Mouse (Mus musculus) embryonic facial prominence, embryonic 15.5 days (tissue): ENCODE measurements around the gene Gm3182. TPM values are rescaled to one million over a fixed set of nuclear protein-coding genes. Genes with fewer than 3 reads are reported as not detected.
"Not testable (repeated sequence)": the region's sequence is repeated elsewhere in the genome, so short reads cannot be mapped to it uniquely, and the experiment has no call there.

Experiments used
- ATAC-seq: fragments of 200-750 bp; cut with Nextera tagmentation; 2 replicates; pipeline ENCODE4 v1.8.0; 2017; ENCODE audit warnings: low read depth, moderate TSS enrichment; ENCODE audit not compliant: insufficient number of reproducible peaks, low FRiP score, low TSS enrichment
- H3K27ac ChIP-seq: fragments of 300-500 bp; sonication (generic); replicated peaks from 2 replicates; pipeline ENCODE4 v1.5.1; 2015; ENCODE audit warnings: mild to moderate bottlenecking, inconsistent platforms
- H3K27me3 ChIP-seq: fragments of 300-500 bp; sonication (generic); 2 replicates; pipeline ENCODE4 v1.6.1; 2015; ENCODE audit warnings: inconsistent platforms
- H3K36me3 ChIP-seq: fragments of 300-500 bp; sonication (generic); 2 replicates; pipeline ENCODE4 v1.6.1; 2015; ENCODE audit warnings: mild to moderate bottlenecking, inconsistent platforms
- H3K4me1 ChIP-seq: fragments of 300-500 bp; sonication (generic); 2 replicates; pipeline ENCODE4 v1.6.1; 2015; ENCODE audit warnings: inconsistent platforms
- H3K4me2 ChIP-seq: fragments of 300-500 bp; sonication (generic); replicated peaks from 2 replicates; pipeline ENCODE4 v1.6.1; 2015; ENCODE audit warnings: mild to moderate bottlenecking, inconsistent platforms
- H3K4me3 ChIP-seq: fragments of 300-500 bp; sonication (generic); replicated peaks from 2 replicates; pipeline ENCODE4 v1.5.1; 2015; ENCODE audit warnings: mild to moderate bottlenecking, inconsistent platforms
- H3K9ac ChIP-seq: fragments of 300-500 bp; sonication (generic); 2 replicates; pipeline ENCODE4 v1.6.1; 2015; ENCODE audit warnings: inconsistent platforms
- H3K9me3 ChIP-seq: fragments of 300-500 bp; sonication (generic); replicated peaks from 2 replicates; pipeline ENCODE4 v1.6.1; 2016; ENCODE audit warnings: inconsistent platforms
- WGBS: fragments of 180-500 bp; shearing (Covaris S2); methylation state at CpG from one replicate; pipeline ENCODE4 v1.1.7; 2015; 5-methylcytosine and 5-hydroxymethylcytosine counted together
- polyA plus RNA-seq: library from polyadenylated mRNA; unstranded; fragments of >200 nt; fragmentation: Nextera tagmentation; extraction: Ambion mirVana; gene quantifications from 2 replicates; pipeline ENCODE4 v1.2.1, GENCODE M21; 2015

Gene Gm3182
- not detected in 2 replicates for polyA plus RNA-seq

GRCm38 (mm10) chr14:4481445-4481844, at the start of gene Gm3182:
TSS of gene Gm3182 (plus strand) at chr14:4481745.
- H3K4me2 ChIP-seq, H3K9ac ChIP-seq, H3K4me3 ChIP-seq, H3K9me3 ChIP-seq, H3K36me3 ChIP-seq, H3K4me1 ChIP-seq, ATAC-seq, H3K27ac ChIP-seq, H3K27me3 ChIP-seq: not testable (repeated sequence)
- WGBS: 85% methylated on average over 1 of the region's 2 CpGs

GRCm38 (mm10) chr14:4499425-4499824, 17.9 kb downstream of the Gm3182 start:
- Histone ChIP-seq H3K4me2 (peak overlapping the region; percentile 48), H3K4me3 (peak overlapping the region; percentile 25)
- not testable (repeated sequence) for H3K27me3 ChIP-seq, H3K9ac ChIP-seq, ATAC-seq, H3K4me1 ChIP-seq, H3K9me3 ChIP-seq, H3K36me3 ChIP-seq, H3K27ac ChIP-seq
- 1% methylated on average over 18 of the region's 25 CpGs for WGBS

Other genes starting within 250 kb of the Gm3182 start
- gene Gm3138, start 232.1 kb upstream of the Gm3182 start, polyA plus RNA-seq: not detected in 2 replicates
- gene Gm3149, start 164.5 kb upstream of the Gm3182 start, polyA plus RNA-seq: not detected in 2 replicates
- 0.13 TPM in 1 of 2 replicates, not detected in the other for gene 2610042L04Rik, start 147.0 kb upstream of the Gm3182 start, polyA plus RNA-seq
- not detected in 2 replicates for gene Gm3159, start 84.2 kb upstream of the Gm3182 start, polyA plus RNA-seq
- gene Gm3164, start 66.3 kb upstream of the Gm3182 start, polyA plus RNA-seq: 0.08 and 0.27 TPM in 2 replicates
- gene Gm3173, start 50.8 kb upstream of the Gm3182 start, polyA plus RNA-seq: not detected in 2 replicates
- gene Gm3047, start 73.7 kb downstream of the Gm3182 start, polyA plus RNA-seq: not detected in 2 replicates
- gene Gm8159, start 150.6 kb downstream of the Gm3182 start, polyA plus RNA-seq: not detected in 2 replicates
- gene Gm3239, start 182.4 kb downstream of the Gm3182 start, polyA plus RNA-seq: not detected in 2 replicates
- 0.25 TPM in 1 of 2 replicates, not detected in the other for gene Gm7876, start 227.5 kb downstream of the Gm3182 start, polyA plus RNA-seq
- gene Gm3252, start 245.0 kb downstream of the Gm3182 start, polyA plus RNA-seq: 0.19 TPM in 1 of 2 replicates, not detected in the other